Mouse (Mus musculus) forebrain, postnatal 0 days (tissue): ENCODE data around the gene Ecm1. TPM values are rescaled to one million over a fixed set of nuclear protein-coding genes. Genes with fewer than 3 reads are reported as not detected.
"Not testable (repeated sequence)": the region's sequence is repeated elsewhere in the genome, so short reads cannot be mapped to it uniquely, and the experiment has no call there.

Source experiments
- ATAC-seq: fragments of 200-750 bp; cut with Nextera tagmentation; 2 replicates; pipeline ENCODE4 v1.8.0; 2017; ENCODE audit warnings: mild to moderate bottlenecking, moderate library complexity
- DNase-seq: peaks from one replicate; pipeline ENCODE4 v3.0.0-alpha.2; 2015
- H3K27ac ChIP-seq: fragments of 300-500 bp; sonication (generic); 2 replicates; pipeline ENCODE4 v1.5.1; 2014; ENCODE audit warnings: low read depth, mild to moderate bottlenecking, antibody characterized with exemption, low read length, moderate library complexity, mixed read lengths
- H3K27me3 ChIP-seq: fragments of 300-500 bp; sonication (generic); 2 replicates; pipeline ENCODE4 v1.6.1; 2014; ENCODE audit warnings: mild to moderate bottlenecking, low read length, mixed read lengths; ENCODE audit not compliant: insufficient read depth
- H3K36me3 ChIP-seq: fragments of 300-500 bp; sonication (generic); 2 replicates; pipeline ENCODE4 v1.6.1; 2014; ENCODE audit warnings: mild to moderate bottlenecking, moderate library complexity; ENCODE audit not compliant: insufficient read depth
- H3K4me1 ChIP-seq: fragments of 300-500 bp; sonication (generic); 2 replicates; pipeline ENCODE4 v1.6.1; 2014; ENCODE audit warnings: antibody characterized with exemption; ENCODE audit not compliant: insufficient read depth
- H3K4me2 ChIP-seq: fragments of 300-500 bp; sonication (generic); 2 replicates; pipeline ENCODE4 v1.6.1; 2014; ENCODE audit warnings: low read depth, mild to moderate bottlenecking, moderate library complexity
- H3K4me3 ChIP-seq: fragments of 300-500 bp; sonication (generic); 2 replicates; pipeline ENCODE4 v1.5.1; 2014; ENCODE audit warnings: low read depth, low read length, mixed read lengths
- H3K9ac ChIP-seq: fragments of 300-500 bp; sonication (generic); 2 replicates; pipeline ENCODE4 v1.6.1; 2014; ENCODE audit warnings: mild to moderate bottlenecking
- H3K9me3 ChIP-seq: fragments of 300-500 bp; sonication (generic); 2 replicates; pipeline ENCODE4 v1.6.1; 2016; ENCODE audit warnings: low read length
- CTCF ChIP-seq: sonication (generic); IDR thresholded peaks from 2 replicates; pipeline ENCODE4 v1.5.1; 2016; ENCODE audit warnings: antibody characterized with exemption, control low read depth, low read depth
- WGBS: fragments of 180-500 bp; shearing (Covaris S2); extraction: QIAGEN DNeasy Blood & Tissue Kit; methylation state at CpG from one replicate; pipeline ENCODE4 v1.1.7; 2014; 5-methylcytosine and 5-hydroxymethylcytosine counted together
- polyA plus RNA-seq: library from polyadenylated mRNA; unstranded; fragments of >200 nt; fragmentation: Nextera tagmentation; extraction: Ambion mirVana; gene quantifications from 2 replicates; pipeline ENCODE4 v1.2.1, GENCODE M21; 2015
- total RNA-seq: library from RNA; depleted of rRNA; stranded (reverse); fragments of >200 nt; gene quantifications from 2 replicates; pipeline ENCODE4 v1.2.3, GENCODE M21; 2014

Gene Ecm1
- total and polyA plus RNA-seq, 2 experiments from 2014 or later: 3.3 to 8.7 TPM

GRCm38 (mm10) chr3:95696360-95696759, 43.0 kb downstream of the Ecm1 start:
- no peaks in the 10 kb centered on the region for H3K4me1 ChIP-seq
- DNase-seq (no peak), ATAC-seq (no peak)
- no peak overlapping the region for H3K27ac ChIP-seq
- H3K9me3 ChIP-seq: no peaks in the 10 kb centered on the region
- H3K36me3 ChIP-seq: no peaks in the 10 kb centered on the region
- no peak overlapping the region for H3K9ac ChIP-seq
- H3K4me3 ChIP-seq: no peak overlapping the region
- 60% methylated on average over 7 of the region's 7 CpGs for WGBS
- H3K4me2 ChIP-seq: no peak overlapping the region
- TF ChIP-seq CTCF: no peak
- no peaks in the 10 kb centered on the region for H3K27me3 ChIP-seq

GRCm38 (mm10) chr3:95695796-95696195, 43.6 kb downstream of the Ecm1 start:
- Histone ChIP-seq H3K4me2 (no peak overlapping the region), H3K27ac (no peak overlapping the region), H3K4me1 (no peaks in the 10 kb centered on the region), H3K4me3 (no peak overlapping the region), H3K9ac (no peak overlapping the region), H3K27me3 (no peaks in the 10 kb centered on the region), H3K9me3 (no peaks in the 10 kb centered on the region), H3K36me3 (no peaks in the 10 kb centered on the region)
- 63% methylated on average over 3 of the region's 3 CpGs for WGBS
- no peak for ATAC-seq
- DNase-seq: no peak
- TF ChIP-seq CTCF: no peak

GRCm38 (mm10) chr3:95694808-95695703, 44.3 kb downstream of the Ecm1 start:
- H3K4me2 ChIP-seq: no peak overlapping the region
- TF ChIP-seq CTCF: no peak
- H3K9me3 ChIP-seq: no peaks in the 10 kb centered on the region
- H3K4me3 ChIP-seq: no peak overlapping the region
- ATAC-seq: no peak; the same call in 1 of the 2 replicates
- H3K36me3 ChIP-seq: no peaks in the 10 kb centered on the region
- no peaks in the 10 kb centered on the region for H3K27me3 ChIP-seq
- H3K9ac ChIP-seq: no peak overlapping the region
- DNase-seq: no peak
- WGBS: 89% methylated on average over 11 of the region's 11 CpGs
- no peak overlapping the region for H3K27ac ChIP-seq
- no peaks in the 10 kb centered on the region for H3K4me1 ChIP-seq

GRCm38 (mm10) chr3:95693821-95694807, 45.3 kb downstream of the Ecm1 start:
- Histone ChIP-seq H3K36me3 (no peaks in the 10 kb centered on the region), H3K4me1 (no peaks in the 10 kb centered on the region), H3K27me3 (no peaks in the 10 kb centered on the region), H3K4me2 (no peak overlapping the region), H3K9ac (no peak overlapping the region), H3K9me3 (no peaks in the 10 kb centered on the region), H3K4me3 (no peak overlapping the region), H3K27ac (no peak overlapping the region)
- no peak for TF ChIP-seq CTCF
- 83% methylated on average over 11 of the region's 11 CpGs for WGBS
- DNase-seq (no peak), ATAC-seq (no peak)

- 82% methylated on average over 6 of the region's 6 CpGs for WGBS
- H3K4me3 ChIP-seq: no peak overlapping the region
- no peak overlapping the region for H3K27ac ChIP-seq
- H3K36me3 ChIP-seq: no peaks in the 10 kb centered on the region
- H3K27me3 ChIP-seq: no peaks in the 10 kb centered on the region
- no peak overlapping the region for H3K9ac ChIP-seq
- DNase-seq (no peak), ATAC-seq (no peak)
- no peaks in the 10 kb centered on the region for H3K9me3 ChIP-seq
- H3K4me1 ChIP-seq: peaks cover 4% of the 10 kb centered on the region; the same call in 1 of the 2 replicates
- no peak overlapping the region for H3K4me2 ChIP-seq
- TF ChIP-seq CTCF: no peak
Measured at GRCm38 (mm10) chr3:95692677-95693076, 46.7 kb downstream of the Ecm1 start.

- H3K9me3 ChIP-seq, ATAC-seq, H3K4me3 ChIP-seq, H3K4me1 ChIP-seq, H3K9ac ChIP-seq, H3K27me3 ChIP-seq, H3K4me2 ChIP-seq, H3K27ac ChIP-seq, DNase-seq, H3K36me3 ChIP-seq: not testable (repeated sequence)
- WGBS: 95% methylated on average over 2 of the region's 2 CpGs
Measured at GRCm38 (mm10) chr3:95690552-95690951, 48.8 kb downstream of the Ecm1 start.
